Mouse (Mus musculus) stomach, postnatal 0 days (tissue): Measurements from ENCODE around the gene Zcchc14. TPM values are rescaled to one million over a fixed set of nuclear protein-coding genes. Genes with fewer than 3 reads are reported as not detected.
A peak's percentile ranks its signal among the peaks of the same experiment; 100 is the strongest.

Experiments used
- ATAC-seq: fragments of 200-750 bp; cut with Nextera tagmentation; 2 replicates; pipeline ENCODE4 v1.8.0; 2017; ENCODE audit not compliant: low FRiP score, low TSS enrichment
- DNase-seq: peaks from one replicate; pipeline ENCODE4 v3.0.0-alpha.2; 2016; ENCODE audit warnings: low spot score
- H3K27ac ChIP-seq: fragments of 300-500 bp; sonication (generic); replicated peaks from 2 replicates; pipeline ENCODE4 v1.5.1; 2014; ENCODE audit warnings: mild to moderate bottlenecking, control low read depth
- H3K27me3 ChIP-seq: fragments of 300-500 bp; sonication (generic); 2 replicates; pipeline ENCODE4 v1.6.1; 2014; ENCODE audit warnings: low read length; ENCODE audit not compliant: control insufficient read depth, insufficient read depth
- H3K36me3 ChIP-seq: fragments of 300-500 bp; sonication (generic); 2 replicates; pipeline ENCODE4 v1.6.1; 2014; ENCODE audit warnings: low read length, mixed read lengths; ENCODE audit not compliant: control insufficient read depth, insufficient read depth
- H3K4me1 ChIP-seq: fragments of 300-500 bp; sonication (generic); replicated peaks from 2 replicates; pipeline ENCODE4 v1.6.1; 2014; ENCODE audit warnings: antibody characterized with exemption; ENCODE audit not compliant: control insufficient read depth, insufficient read depth
- H3K4me2 ChIP-seq: fragments of 300-500 bp; sonication (generic); replicated peaks from 2 replicates; pipeline ENCODE4 v1.6.1; 2014; ENCODE audit warnings: low read depth, mild to moderate bottlenecking, control low read depth, moderate library complexity
- H3K4me3 ChIP-seq: fragments of 300-500 bp; sonication (generic); 2 replicates; pipeline ENCODE4 v1.5.1; 2014; ENCODE audit warnings: low read depth, low read length, control low read depth
- H3K9ac ChIP-seq: fragments of 300-500 bp; sonication (generic); 2 replicates; pipeline ENCODE4 v1.6.1; 2014; ENCODE audit warnings: mild to moderate bottlenecking, low read length, control low read depth, mixed read lengths
- H3K9me3 ChIP-seq: fragments of 300-500 bp; sonication (generic); 2 replicates; pipeline ENCODE4 v1.6.1; 2016; ENCODE audit warnings: low read length; ENCODE audit not compliant: control insufficient read depth
- CTCF ChIP-seq: IDR thresholded peaks from 2 replicates; pipeline ENCODE4 v1.5.1; 2016; ENCODE audit warnings: antibody characterized with exemption, low read depth, mild to moderate bottlenecking, moderate library complexity
- EP300 ChIP-seq: optimal IDR thresholded peaks from 2 replicates; pipeline ENCODE3; 2016; ENCODE audit warnings: antibody characterized with exemption
- WGBS: fragments of 180-500 bp; shearing (Covaris S2); extraction: QIAGEN DNeasy Blood & Tissue Kit; methylation state at CpG from one replicate; pipeline ENCODE4 v1.1.7; 2014; 5-methylcytosine and 5-hydroxymethylcytosine counted together
- polyA plus RNA-seq: library from polyadenylated mRNA; unstranded; fragments of >200 nt; fragmentation: Nextera tagmentation; extraction: Ambion mirVana; gene quantifications from 2 replicates; pipeline ENCODE4 v1.2.1, GENCODE M21; 2015

Zcchc14 gene
- 4.5 and 5.1 TPM in 2 replicates for polyA plus RNA-seq

DNA sequence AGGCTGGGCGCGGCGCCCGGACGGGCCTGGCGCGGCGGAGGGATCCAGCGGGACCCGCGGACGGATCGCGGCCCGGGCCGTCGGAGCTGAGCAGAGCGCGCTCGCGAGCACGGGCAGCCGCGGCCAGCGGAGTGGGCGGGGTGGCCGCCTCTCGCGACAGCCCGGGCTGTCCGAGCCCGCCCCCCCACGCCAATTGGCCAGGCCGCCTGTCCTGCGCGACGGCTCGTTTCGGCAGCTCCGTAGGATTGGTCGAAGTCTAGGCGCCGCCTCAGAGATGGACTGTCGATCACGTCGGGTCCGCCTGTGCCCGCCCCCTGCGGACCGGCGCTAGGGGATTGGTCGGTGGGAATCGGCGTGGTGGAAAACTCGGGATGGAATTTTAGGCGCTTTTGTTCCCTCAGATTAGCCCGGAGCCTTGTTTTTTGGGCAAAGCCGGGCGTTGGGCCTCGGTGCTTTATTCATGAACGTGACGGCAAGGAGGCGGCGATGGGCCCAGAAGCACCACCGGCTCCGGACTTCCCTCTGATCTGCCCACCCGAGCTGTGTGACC lies at the start of gene Zcchc14:
Gene Zcchc14, minus strand, starts transcription at position 128 of the 550 bp plus-strand sequence.
- Histone ChIP-seq H3K36me3 (no peaks in the 10 kb centered on the region), H3K4me3 (peak within 1 kb of the TSS; percentile 66), H3K4me1 (peaks cover 8% of the 10 kb centered on the region), H3K27me3 (no peaks in the 10 kb centered on the region), H3K27ac (peak within 1 kb of the TSS; percentile 93), H3K4me2 (peak within 1 kb of the TSS; percentile 98), H3K9me3 (no peaks in the 10 kb centered on the region), H3K9ac (peak within 1 kb of the TSS; percentile 88)
- ATAC-seq (peak; percentile 99), DNase-seq (peak; percentile 99)
- WGBS = under 1% methylated on average over 38 of the region's 67 CpGs
- TF ChIP-seq EP300 (peak; percentile 95), CTCF (no peak)

DNA sequence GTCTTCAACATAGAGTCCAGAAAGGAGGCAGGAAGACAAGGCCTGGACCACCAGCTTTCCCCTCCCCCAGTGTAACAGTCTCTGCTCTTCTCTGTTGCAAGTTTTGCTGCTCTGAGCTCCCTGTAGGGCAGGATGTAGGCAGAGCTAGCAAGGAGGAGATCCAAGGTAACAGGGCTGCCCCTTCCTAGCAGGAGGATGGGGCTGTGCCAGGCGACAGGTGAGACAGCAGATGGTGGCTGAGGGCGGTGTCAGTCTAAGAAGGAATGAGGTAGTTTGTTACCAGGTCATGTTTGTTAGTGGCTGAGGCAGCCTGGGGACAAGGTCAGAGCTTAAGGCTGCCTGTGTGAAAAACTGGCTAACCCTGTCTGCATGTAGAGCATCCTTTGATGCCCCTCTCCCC lies 47.2 kb upstream of the Zcchc14 start:
- Histone ChIP-seq H3K9me3 (no peaks in the 10 kb centered on the region), H3K4me3 (no peak overlapping the region), H3K9ac (no peak overlapping the region), H3K36me3 (no peaks in the 10 kb centered on the region), H3K27ac (no peak overlapping the region), H3K4me1 (no peaks in the 10 kb centered on the region), H3K4me2 (no peak overlapping the region), H3K27me3 (no peaks in the 10 kb centered on the region)
- no peak for ATAC-seq
- TF ChIP-seq CTCF (no peak), EP300 (no peak)
- DNase-seq = no peak
- WGBS = 85% methylated on average over 2 of the region's 2 CpGs

DNA sequence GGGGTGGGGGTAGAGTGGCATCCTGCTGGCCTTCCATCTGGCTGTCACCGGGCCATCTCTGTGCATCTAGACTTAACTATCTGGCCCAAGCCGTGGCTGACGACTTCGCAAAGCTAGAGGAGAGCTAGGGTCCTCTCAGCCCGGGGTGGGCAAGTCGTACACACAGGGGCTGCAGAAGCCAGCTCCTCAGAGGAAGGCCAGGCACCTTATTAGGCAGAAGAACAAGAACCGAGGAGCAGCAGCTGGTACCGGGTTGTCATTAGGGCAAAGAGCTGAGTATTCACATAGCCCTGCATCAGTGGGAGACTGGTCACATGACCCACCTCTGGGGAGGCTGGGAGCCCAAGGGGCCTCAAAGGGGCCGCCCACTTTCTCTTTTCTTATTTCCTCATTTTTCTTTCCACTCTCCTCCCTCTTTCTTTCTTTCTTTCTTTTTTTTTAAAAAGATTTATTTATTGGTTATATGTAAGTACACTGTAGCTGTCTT lies 46.0 kb upstream of the Zcchc14 start:
- Histone ChIP-seq H3K36me3 (no peaks in the 10 kb centered on the region), H3K4me3 (0 out of 2 replicates have a peak overlapping the region, but pooled peaks have one; percentile 10), H3K9ac (no peak overlapping the region), H3K4me2 (peak overlapping the region; percentile 40), H3K27me3 (no peaks in the 10 kb centered on the region), H3K9me3 (no peaks in the 10 kb centered on the region), H3K27ac (no peak overlapping the region), H3K4me1 (no peaks in the 10 kb centered on the region)
- DNase-seq = no peak
- WGBS = 7% methylated on average over 9 of the region's 9 CpGs
- TF ChIP-seq CTCF = no peak
- peak; percentile 35; the same call in 1 of the 2 replicates for ATAC-seq

DNA sequence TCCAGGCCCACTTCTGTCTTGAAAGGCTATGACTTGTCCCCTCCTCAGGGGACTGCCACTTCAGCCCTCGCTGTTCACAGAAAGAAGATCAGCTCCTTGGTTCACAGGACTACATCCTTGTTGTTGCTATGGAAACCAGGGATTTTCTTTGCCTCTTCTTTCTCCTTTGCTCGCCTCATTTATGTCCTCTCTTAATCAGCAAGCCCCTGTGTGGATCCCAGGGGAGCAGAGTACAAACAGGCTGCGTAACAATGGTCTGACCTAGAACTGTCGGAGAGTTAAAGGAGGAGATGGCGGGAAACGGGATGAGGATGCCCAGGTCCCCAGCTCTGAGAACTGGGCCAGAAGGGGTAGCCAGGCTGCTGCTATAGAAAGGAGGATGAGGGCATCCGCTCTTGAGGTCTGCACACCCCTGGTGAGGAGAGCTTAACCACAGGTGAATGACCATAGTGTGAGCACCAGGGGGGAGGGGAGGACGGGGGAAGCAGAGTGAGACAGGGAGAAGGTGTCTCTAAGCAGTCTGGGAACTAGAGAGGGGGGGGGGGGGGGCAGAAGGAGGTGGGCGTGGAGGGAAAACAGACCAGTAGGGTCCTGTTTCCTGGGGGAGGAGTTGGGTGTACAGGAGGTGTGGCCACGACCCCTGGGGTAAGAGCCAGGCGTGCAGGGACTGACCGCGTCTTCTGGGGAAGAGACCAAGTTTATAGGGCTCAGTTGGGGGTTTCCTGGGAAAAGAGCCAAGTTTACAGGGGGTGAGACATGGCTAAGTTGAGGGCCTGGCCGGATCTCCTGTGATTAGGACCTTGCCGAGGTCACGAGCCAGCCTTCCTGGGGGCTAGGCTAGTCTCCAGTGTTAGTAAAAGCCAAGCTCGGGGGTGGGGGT lies 45.3 kb upstream of the Zcchc14 start:
- Histone ChIP-seq H3K4me2 (peak overlapping the region; percentile 40), H3K4me1 (no peaks in the 10 kb centered on the region), H3K27me3 (no peaks in the 10 kb centered on the region), H3K36me3 (no peaks in the 10 kb centered on the region), H3K9me3 (no peaks in the 10 kb centered on the region), H3K4me3 (0 out of 2 replicates have a peak overlapping the region, but pooled peaks have one; percentile 10), H3K27ac (no peak overlapping the region), H3K9ac (no peak overlapping the region)
- DNase-seq (no peak), ATAC-seq (peak; percentile 31; the same call in 1 of the 2 replicates)
- 5% methylated on average over 17 of the region's 17 CpGs for WGBS
- TF ChIP-seq EP300 = no peak
- no peak for TF ChIP-seq CTCF

DNA sequence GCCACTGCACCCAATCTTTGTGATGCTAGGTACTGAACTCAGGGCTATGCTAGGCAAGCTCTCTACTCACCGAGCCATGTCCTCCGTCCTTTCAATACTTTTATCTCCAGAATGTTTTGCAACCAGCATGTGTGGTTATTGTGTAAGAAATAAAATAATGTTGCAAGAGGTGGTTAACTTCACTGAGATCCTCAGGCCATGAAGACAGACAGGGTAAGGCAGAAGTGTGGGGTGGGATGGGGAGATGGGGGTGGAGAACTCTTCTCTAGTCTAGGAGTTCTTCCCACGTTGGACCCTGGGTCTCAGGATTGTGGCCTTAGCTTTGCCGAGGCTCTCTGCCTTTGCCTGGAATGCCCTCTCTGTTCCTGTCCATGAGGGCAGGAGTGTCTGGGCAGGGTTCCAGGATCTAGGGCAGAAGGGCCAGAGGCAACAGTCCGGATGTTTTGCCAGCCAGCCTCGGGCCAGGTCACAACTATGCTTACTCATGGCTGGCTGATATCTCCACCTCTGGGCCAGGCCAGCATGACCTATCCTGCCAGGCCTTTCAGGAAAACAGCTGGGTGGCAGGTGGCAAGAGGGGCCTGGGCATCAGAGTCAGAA lies 43.0 kb upstream of the Zcchc14 start:
- Histone ChIP-seq H3K9me3 (no peaks in the 10 kb centered on the region), H3K27me3 (no peaks in the 10 kb centered on the region), H3K27ac (no peak overlapping the region), H3K4me3 (no peak overlapping the region), H3K4me2 (no peak overlapping the region), H3K4me1 (no peaks in the 10 kb centered on the region), H3K9ac (no peak overlapping the region), H3K36me3 (no peaks in the 10 kb centered on the region)
- no peak for TF ChIP-seq CTCF
- no peak for ATAC-seq
- DNase-seq = no peak
- WGBS = 68% methylated on average over 6 of the region's 6 CpGs
